Mouse (Mus musculus): ENCODE data around the gene Mycbp2. TPM values are rescaled to one million over a fixed set of nuclear protein-coding genes. Genes with fewer than 3 reads are reported as not detected.

The Mycbp2 gene
- total RNA-seq, 2 experiments from 2014 or later: 22.7 to 24.6 TPM

DNA sequence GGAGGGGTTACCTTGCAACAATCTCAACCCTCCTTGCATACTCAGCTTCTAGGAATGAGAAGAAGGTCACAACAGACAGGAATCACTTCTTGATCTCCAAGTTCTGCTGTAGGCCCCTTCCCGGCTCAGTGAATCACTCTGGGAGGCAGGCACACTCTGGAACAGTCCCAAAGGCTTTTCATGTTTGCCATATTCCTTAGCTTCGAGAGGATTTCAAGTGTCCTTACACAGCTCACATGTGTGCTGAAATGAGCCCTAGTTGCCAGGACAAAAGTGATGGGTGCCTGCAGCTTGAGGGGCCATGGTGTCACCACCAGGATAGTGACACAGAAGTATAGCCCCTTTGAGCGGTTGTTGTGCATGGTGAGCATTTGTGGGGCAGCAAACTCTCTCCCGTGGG is 273.9 kb downstream of the Mycbp2 start:
- DNase-seq: no peak

DNA sequence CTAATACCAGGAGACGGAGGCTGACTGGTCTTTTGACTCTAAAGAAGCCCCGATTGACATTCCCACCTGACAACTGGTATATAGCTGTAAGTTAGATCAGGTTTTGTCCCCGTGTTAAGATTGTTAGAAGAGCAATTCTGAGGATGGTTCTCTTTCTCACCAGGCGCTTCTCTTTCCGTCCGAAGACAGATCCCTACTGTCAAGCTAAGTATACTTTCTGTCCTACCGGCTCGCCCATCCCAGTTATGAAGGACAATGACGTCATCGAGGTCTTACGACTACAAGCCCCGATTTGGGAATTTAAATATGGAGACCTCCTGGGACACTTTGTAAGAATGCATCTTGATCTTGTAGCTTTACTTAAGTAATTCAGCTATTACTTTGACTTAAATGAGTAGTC is 275.1 kb downstream of the Mycbp2 start:
- no peak for DNase-seq

DNA sequence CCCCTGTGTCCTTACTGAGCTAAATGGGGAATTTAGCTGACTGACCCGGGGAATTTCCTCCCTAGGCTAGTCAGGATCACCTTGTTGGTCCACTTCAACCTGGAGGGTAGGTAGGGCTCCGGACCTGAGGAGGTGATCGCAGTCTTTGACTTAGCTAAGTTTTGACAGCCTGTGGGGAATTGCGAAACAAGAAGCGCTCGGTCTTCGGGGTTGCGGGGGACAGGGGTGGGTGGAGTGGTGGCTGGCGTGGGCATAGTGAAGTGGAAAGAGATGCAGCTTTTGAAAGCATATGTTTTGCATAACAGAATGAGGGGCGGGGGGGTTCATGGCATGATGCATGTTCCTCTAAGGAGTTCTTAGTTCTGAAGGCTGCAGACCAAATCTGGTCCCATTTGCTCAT is 275.8 kb downstream of the Mycbp2 start:
- peak; percentile 22 for DNase-seq

DNA sequence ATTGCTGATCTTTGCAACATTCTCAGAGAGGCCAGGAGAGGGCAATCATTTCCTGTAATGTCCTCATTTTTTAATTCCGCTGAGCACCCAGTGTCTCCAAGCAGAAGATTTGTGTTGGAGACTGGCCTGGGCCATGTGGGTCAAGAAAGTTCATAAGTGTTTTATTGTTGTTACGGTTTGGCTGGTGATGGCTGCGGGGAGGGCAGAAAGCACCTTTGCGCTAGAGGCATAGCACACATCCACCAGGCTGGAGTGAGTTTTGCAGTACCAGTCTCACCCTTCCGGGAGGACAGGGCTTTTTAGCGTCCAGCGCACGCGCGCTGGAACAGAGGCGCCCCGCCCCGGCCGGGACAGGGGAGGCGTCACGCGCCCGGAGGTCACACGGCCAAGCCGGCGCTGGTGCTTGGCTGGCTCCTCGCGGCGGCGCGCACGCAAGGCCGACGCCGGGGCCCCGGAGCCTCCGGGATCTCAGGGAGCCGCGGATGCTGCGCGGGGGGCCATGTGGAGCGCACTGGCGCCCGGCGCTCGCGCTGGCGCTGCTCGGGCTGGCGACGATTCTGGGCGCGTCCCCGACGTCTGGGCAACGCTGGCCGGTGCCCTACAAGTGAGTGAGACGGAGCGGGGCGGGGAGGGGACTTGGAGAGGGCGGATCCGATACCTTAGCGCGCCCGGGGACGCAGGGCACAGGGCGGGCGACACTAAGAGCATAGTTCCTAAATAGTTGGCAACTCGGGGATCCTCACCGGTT is 276.6 kb downstream of the Mycbp2 start, which contains the start of gene Cln5:
Cln5 (plus strand) TSS at position 353 of the 748 bp plus-strand sequence.
- DNase-seq: peak; percentile 95

DNA sequence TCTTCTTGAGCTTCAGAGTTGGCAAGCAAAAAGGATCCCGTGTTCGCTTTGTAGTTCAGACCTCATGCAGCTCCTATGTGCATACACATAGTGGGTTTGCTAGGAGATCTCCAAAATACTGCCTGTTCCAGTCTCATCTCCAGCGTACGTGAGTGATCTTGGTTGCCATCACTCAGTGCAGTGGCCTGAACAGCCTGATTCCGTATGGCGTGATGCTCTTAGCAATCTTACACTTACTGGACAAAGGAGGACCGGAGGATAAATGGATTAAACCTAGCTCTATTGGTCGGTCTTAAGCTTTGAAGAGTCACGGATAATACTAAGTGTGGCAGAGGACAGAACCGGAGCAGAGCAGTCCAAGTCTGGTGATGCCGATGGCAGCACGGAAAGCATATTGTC is 277.1 kb downstream of the Mycbp2 start:
- no peak for DNase-seq

DNA sequence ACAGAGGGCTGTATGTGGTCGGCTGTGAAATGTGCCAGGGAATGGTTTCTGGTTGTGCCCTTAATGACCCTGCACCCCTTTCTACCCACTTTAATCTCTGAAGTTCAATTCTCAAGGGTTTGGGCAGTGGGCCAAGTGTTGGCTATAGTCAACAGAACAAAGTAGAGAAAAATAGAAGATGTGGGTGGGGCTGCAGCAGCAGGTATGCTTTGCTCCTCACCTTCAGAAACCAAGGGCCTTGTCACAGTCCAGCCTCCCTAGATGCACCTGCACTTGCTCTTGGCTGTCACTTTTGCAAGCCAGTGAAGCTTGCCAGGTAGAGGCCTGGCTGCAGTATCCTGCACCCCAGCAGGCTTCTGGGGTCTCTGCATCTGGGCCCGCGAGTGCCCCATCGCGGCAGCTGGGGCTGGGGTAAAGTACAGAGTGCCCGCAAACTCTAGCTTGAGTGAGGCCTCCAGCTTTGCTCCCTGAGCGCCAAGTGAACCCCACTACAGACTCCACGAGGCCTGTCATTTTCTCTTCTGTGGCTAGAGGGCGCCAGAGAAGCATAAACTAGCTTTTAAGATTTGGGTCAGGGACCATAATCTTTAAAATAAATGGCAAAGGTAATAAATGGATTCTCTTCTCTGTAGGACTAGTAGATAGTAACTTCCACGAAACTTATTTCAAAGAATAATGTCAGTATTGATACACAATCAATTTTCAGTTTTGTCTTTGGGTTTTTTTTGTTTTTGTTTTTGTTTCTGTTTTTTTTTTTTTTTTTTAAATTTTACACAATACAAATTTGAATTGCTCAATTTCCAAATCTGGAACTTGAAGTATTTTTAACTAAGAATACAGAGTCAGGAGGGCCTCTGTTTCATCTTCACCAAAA is 281.1 kb downstream of the Mycbp2 start:
- peak; percentile 34 for DNase-seq

Other genes starting within 250 kb of the Mycbp2 start
- 10 to 100 TPM; 38.3 to 40.6 TPM for gene Fbxl3, start 247.2 kb downstream of the Mycbp2 start, total RNA-seq (2021)
- under 1 TPM in 1 of 2 experiments, not detected in 1; 0.33 TPM for gene Scel, start 166.5 kb upstream of the Mycbp2 start, total RNA-seq (2021)

Measured in gastrocnemius, postnatal 25 days (tissue).